32 mouse cellular contexts compared by ENCODE assay signal in genomic region chr1:95066040-95066439, GRCm38 (mm10).
"Had no signal": no experiment of that assay in that cellular context is flagged by ENCODE, and none has a peak within 500 bp of the region (broad histone marks: within the 10 kb centered on the region; RNA-seq: fewer than 3 reads in every experiment).

No protein-coding gene starts in this region.

- H3K36me3 ChIP-seq: limb, embryonic 10.5 days; limb, embryonic 12.5 days; limb, embryonic 13.5 days; limb, embryonic 15.5 days; liver, embryonic 12.5 days; liver, embryonic 13.5 days; liver, embryonic 15.5 days; lung, embryonic 15.5 days; midbrain, embryonic 10.5 days; midbrain, embryonic 12.5 days; midbrain, embryonic 13.5 days; midbrain, embryonic 15.5 days; neural tube, embryonic 12.5 days had no signal

- ATAC-seq: liver, embryonic 12.5 days; liver, postnatal 0 days; lung, postnatal 0 days; midbrain, embryonic 13.5 days; midbrain, embryonic 15.5 days; midbrain, embryonic 16.5 days had no signal

- H3K4me3 ChIP-seq: limb, embryonic 10.5 days; limb, embryonic 12.5 days; limb, embryonic 13.5 days; limb, embryonic 15.5 days; liver, embryonic 12.5 days; liver, embryonic 13.5 days; liver, embryonic 15.5 days; lung, embryonic 15.5 days; megakaryocyte, embryonic 14.5 days; midbrain, embryonic 10.5 days; midbrain, embryonic 12.5 days; midbrain, embryonic 13.5 days; midbrain, embryonic 15.5 days; myocyte; neural tube, embryonic 12.5 days had no signal

- DNase-seq: left cerebral cortex, postnatal 4 days; liver; liver, embryonic 13.5 days; liver, postnatal 0 days; lung, adult 18-20 months; lung, adult 2 months; lung, embryonic 14.5 days; lung, postnatal 10 days; lung, postnatal 14 days; lung, postnatal 36 days; lung, postnatal 4 days; midbrain, embryonic 14.5 days had no signal

- H3K9ac ChIP-seq: limb, embryonic 12.5 days; limb, embryonic 13.5 days; limb, embryonic 15.5 days; liver, embryonic 12.5 days; liver, embryonic 13.5 days; liver, embryonic 14.5 days; liver, embryonic 15.5 days; liver, postnatal 0 days; lung, embryonic 14.5 days; lung, embryonic 15.5 days; midbrain, embryonic 12.5 days; midbrain, embryonic 13.5 days; midbrain, embryonic 15.5 days; neural tube, embryonic 12.5 days had no signal

- H3K4me2 ChIP-seq: limb, embryonic 12.5 days; limb, embryonic 13.5 days; limb, embryonic 15.5 days; liver, embryonic 11.5 days; liver, embryonic 12.5 days; liver, embryonic 13.5 days; liver, embryonic 15.5 days; lung, embryonic 14.5 days; lung, embryonic 15.5 days; midbrain, embryonic 11.5 days; midbrain, embryonic 12.5 days; midbrain, embryonic 13.5 days; midbrain, embryonic 15.5 days; neural tube, embryonic 12.5 days had no signal

- H3K27ac ChIP-seq: limb, embryonic 10.5 days; limb, embryonic 12.5 days; limb, embryonic 13.5 days; limb, embryonic 15.5 days; liver, embryonic 12.5 days; liver, embryonic 13.5 days; liver, embryonic 14.5 days; liver, embryonic 15.5 days; lung, embryonic 15.5 days; macrophage; midbrain, embryonic 10.5 days; midbrain, embryonic 12.5 days; midbrain, embryonic 13.5 days; midbrain, embryonic 15.5 days; neural tube, embryonic 12.5 days had no signal

- H3K9me3 ChIP-seq: limb, embryonic 10.5 days; limb, embryonic 12.5 days; limb, embryonic 13.5 days; limb, embryonic 15.5 days; liver, embryonic 12.5 days; liver, embryonic 13.5 days; liver, embryonic 15.5 days; lung, embryonic 15.5 days; megakaryocyte, embryonic 14.5 days; midbrain, embryonic 10.5 days; midbrain, embryonic 12.5 days; midbrain, embryonic 13.5 days; midbrain, embryonic 15.5 days; neural tube, embryonic 12.5 days had no signal

- H3K27me3 ChIP-seq: limb, embryonic 12.5 days; limb, embryonic 13.5 days; limb, embryonic 15.5 days; liver, embryonic 12.5 days; liver, embryonic 13.5 days; liver, embryonic 15.5 days; lung, embryonic 15.5 days; megakaryocyte, embryonic 14.5 days; midbrain, embryonic 12.5 days; midbrain, embryonic 13.5 days; midbrain, embryonic 15.5 days; neural tube, embryonic 12.5 days had no signal

- H3K4me1 ChIP-seq: limb, embryonic 10.5 days; limb, embryonic 12.5 days; limb, embryonic 13.5 days; limb, embryonic 15.5 days; liver, embryonic 12.5 days; liver, embryonic 13.5 days; liver, embryonic 15.5 days; lung, embryonic 15.5 days; megakaryocyte, embryonic 14.5 days; midbrain, embryonic 10.5 days; midbrain, embryonic 12.5 days; midbrain, embryonic 13.5 days; midbrain, embryonic 15.5 days; neural tube, embryonic 12.5 days had no signal
